Mouse (Mus musculus) layer of hippocampus, adult 2 months (tissue): ENCODE results near the gene Ssmem1. TPM values are rescaled to one million over a fixed set of nuclear protein-coding genes. Genes with fewer than 3 reads are reported as not detected.

Experiments used
- DNase-seq, 2 experiments: peaks; one replicate each; pipeline ENCODE4 v3.0.0; 2022; ENCODE audit warnings: low spot score in 2 of 2
- H3K27ac ChIP-seq: fragments of 200-600 bp; 2 replicates; pipeline ENCODE4 v1.8.1; 2022
- H3K4me3 ChIP-seq: fragments of 200-600 bp; 2 replicates; pipeline ENCODE4 v1.8.1; 2022; ENCODE audit warnings: mild to moderate bottlenecking
- CTCF ChIP-seq: fragments of 200-600 bp; conservative IDR thresholded peaks from 2 replicates; pipeline ENCODE4 v1.8.1; 2022; ENCODE audit warnings: antibody characterized with exemption, mild to moderate bottlenecking, moderate library complexity
- total RNA-seq, 2 experiments: library from RNA; stranded (reverse); gene quantifications; 2 replicates each; pipeline ENCODE4 v1.2.3; 2021

The Ssmem1 gene
- total RNA-seq, 2 experiments from 2014 or later: 0.32 to 1.3 TPM

- no peak for TF ChIP-seq CTCF
- no peak overlapping the region for H3K4me3 ChIP-seq
- H3K27ac ChIP-seq: no peak overlapping the region
- DNase-seq: no peak
These were observed 30.2 kb upstream of the Ssmem1 start for GRCm38 (mm10) chr6:30479418-30479817.

- no peak overlapping the region for H3K27ac ChIP-seq
- no peak overlapping the region for H3K4me3 ChIP-seq
- TF ChIP-seq CTCF: no peak
- no peak for DNase-seq
These were observed 26.7 kb upstream of the Ssmem1 start for GRCm38 (mm10) chr6:30482908-30483307.

- Histone ChIP-seq H3K27ac (no peak overlapping the region), H3K4me3 (no peak overlapping the region)
- no peak for TF ChIP-seq CTCF
- DNase-seq: no peak
These were observed 23.1 kb upstream of the Ssmem1 start for GRCm38 (mm10) chr6:30486504-30486903.

GRCm38 (mm10) chr6:30499049-30499448 lies 10.6 kb upstream of the Ssmem1 start:
- Histone ChIP-seq H3K4me3 (no peak overlapping the region), H3K27ac (no peak overlapping the region)
- no peak for TF ChIP-seq CTCF
- DNase-seq: no peak

- peak overlapping the region; percentile 92 for H3K27ac ChIP-seq
- H3K4me3 ChIP-seq: peak overlapping the region; percentile 78
- no peak for DNase-seq
- no peak for TF ChIP-seq CTCF
These were observed 825 bp upstream of the Ssmem1 start for GRCm38 (mm10) chr6:30508824-30509223.

- H3K27ac ChIP-seq: peak overlapping the region; percentile 92
- TF ChIP-seq CTCF: no peak
- DNase-seq: no peak
- peak overlapping the region; percentile 78; the same call in 1 of the 2 replicates for H3K4me3 ChIP-seq
These were observed 642 bp downstream of the Ssmem1 start for GRCm38 (mm10) chr6:30510291-30510690.

- Histone ChIP-seq H3K4me3 (no peak overlapping the region), H3K27ac (no peak overlapping the region)
- no peak for DNase-seq
- TF ChIP-seq CTCF: no peak
These were observed 4.6 kb downstream of the Ssmem1 start for GRCm38 (mm10) chr6:30514242-30514641.

- TF ChIP-seq CTCF: peak; percentile 52
- no peak overlapping the region for H3K27ac ChIP-seq
- DNase-seq: no peak
- H3K4me3 ChIP-seq: no peak overlapping the region
These were observed 10.8 kb downstream of the Ssmem1 start for GRCm38 (mm10) chr6:30520400-30520799.

- Histone ChIP-seq H3K27ac (no peak overlapping the region), H3K4me3 (no peak overlapping the region)
- no peak for DNase-seq
- TF ChIP-seq CTCF: no peak
These were observed 16.0 kb downstream of the Ssmem1 start for GRCm38 (mm10) chr6:30525456-30526332.

- Histone ChIP-seq H3K27ac (no peak overlapping the region), H3K4me3 (no peak overlapping the region)
- TF ChIP-seq CTCF: no peak
- DNase-seq: no peak
These were observed 17.2 kb downstream of the Ssmem1 start for GRCm38 (mm10) chr6:30526586-30527515.

GRCm38 (mm10) chr6:30528800-30529199 lies 19.2 kb downstream of the Ssmem1 start:
- Histone ChIP-seq H3K4me3 (no peak overlapping the region), H3K27ac (no peak overlapping the region)
- TF ChIP-seq CTCF: no peak
- DNase-seq: peak; percentile 25 to 57

- no peak overlapping the region for H3K27ac ChIP-seq
- no peak for DNase-seq
- TF ChIP-seq CTCF: peak; percentile 84
- no peak overlapping the region for H3K4me3 ChIP-seq
These were observed 25.7 kb downstream of the Ssmem1 start for GRCm38 (mm10) chr6:30535340-30535739.

GRCm38 (mm10) chr6:30538240-30538639 lies 28.6 kb downstream of the Ssmem1 start:
- H3K4me3 ChIP-seq: no peak overlapping the region
- DNase-seq: no peak
- TF ChIP-seq CTCF: no peak
- H3K27ac ChIP-seq: no peak overlapping the region

GRCm38 (mm10) chr6:30538800-30539199 lies 29.2 kb downstream of the Ssmem1 start:
- no peak for TF ChIP-seq CTCF
- Histone ChIP-seq H3K27ac (no peak overlapping the region), H3K4me3 (no peak overlapping the region)
- DNase-seq: no peak
